Mouse (Mus musculus): ENCODE results near the gene Eno4. TPM values are rescaled to one million over a fixed set of nuclear protein-coding genes. Genes with fewer than 3 reads are reported as not detected.

Gene Eno4
- polyA plus RNA-seq, 1 experiment from 2014 or later = 0.90 TPM

GRCm38 (mm10) chr19:58918597-58918996, 24.6 kb upstream of the Eno4 start:
- no peak for ATAC-seq (ENCODE audit: insufficient number of reproducible peaks, insufficient read depth, low FRiP score, low TSS enrichment, low read depth)
- 14% methylated on average over 11 of the region's 11 CpGs for WGBS
- Histone ChIP-seq H3K36me3 (no peaks in the 10 kb centered on the region), H3K4me3 (replicated peaks) (no peak overlapping the region), H3K9ac (replicated peaks) (no peak overlapping the region; the same call in 1 of the 2 replicates), H3K9me3 (no peaks in the 10 kb centered on the region), H3K27ac (no peak overlapping the region), H3K4me2 (peak overlapping the region; percentile 36), H3K4me1 (replicated peaks) (peaks cover 14% of the 10 kb centered on the region; the same call in 1 of the 2 replicates), H3K27me3 (peaks cover 40% of the 10 kb centered on the region)

GRCm38 (mm10) chr19:58919148-58919547, 24.1 kb upstream of the Eno4 start:
- 10% methylated on average over 7 of the region's 7 CpGs for WGBS
- no peaks in the 10 kb centered on the region for H3K36me3 ChIP-seq
- H3K4me3 ChIP-seq (replicated peaks) = no peak overlapping the region
- ATAC-seq (ENCODE audit: insufficient number of reproducible peaks, insufficient read depth, low FRiP score, low TSS enrichment, low read depth) = no peak
- H3K4me2 ChIP-seq = peak overlapping the region; percentile 36
- H3K27me3 ChIP-seq = peaks cover 38% of the 10 kb centered on the region
- peaks cover 14% of the 10 kb centered on the region; the same call in 1 of the 2 replicates for H3K4me1 ChIP-seq (replicated peaks)
- no peak overlapping the region for H3K27ac ChIP-seq
- H3K9ac ChIP-seq (replicated peaks) = no peak overlapping the region
- H3K9me3 ChIP-seq = no peaks in the 10 kb centered on the region

- H3K27ac ChIP-seq = peak overlapping the region; percentile 37; the same call in 1 of the 2 replicates
- H3K4me3 ChIP-seq (replicated peaks) = no peak overlapping the region
- H3K27me3 ChIP-seq = peaks cover 45% of the 10 kb centered on the region
- H3K4me1 ChIP-seq (replicated peaks) = peaks cover 33% of the 10 kb centered on the region
- H3K4me2 ChIP-seq = 0 out of 2 replicates have a peak overlapping the region, but pooled peaks have one; percentile 6
- H3K9me3 ChIP-seq = no peaks in the 10 kb centered on the region
- no peak for ATAC-seq (ENCODE audit: insufficient number of reproducible peaks, insufficient read depth, low FRiP score, low TSS enrichment, low read depth)
- WGBS = 22% methylated on average over 16 of the region's 16 CpGs
- H3K36me3 ChIP-seq = no peaks in the 10 kb centered on the region
- no peak overlapping the region for H3K9ac ChIP-seq (replicated peaks)
These were observed 12.0 kb upstream of the Eno4 start for GRCm38 (mm10) chr19:58931081-58931800.

GRCm38 (mm10) chr19:58933062-58933461, 10.2 kb upstream of the Eno4 start:
- 7% methylated on average over 4 of the region's 4 CpGs for WGBS
- Histone ChIP-seq H3K36me3 (no peaks in the 10 kb centered on the region), H3K9ac (replicated peaks) (no peak overlapping the region), H3K4me2 (no peak overlapping the region), H3K4me3 (replicated peaks) (no peak overlapping the region), H3K9me3 (no peaks in the 10 kb centered on the region), H3K27me3 (peaks cover 44% of the 10 kb centered on the region), H3K27ac (no peak overlapping the region), H3K4me1 (replicated peaks) (peaks cover 39% of the 10 kb centered on the region)
- ATAC-seq (ENCODE audit: insufficient number of reproducible peaks, insufficient read depth, low FRiP score, low TSS enrichment, low read depth) = no peak

GRCm38 (mm10) chr19:58945959-58946358, 2.7 kb downstream of the Eno4 start:
- Histone ChIP-seq H3K27me3 (peaks cover 2% of the 10 kb centered on the region; the same call in 1 of the 2 replicates), H3K27ac (no peak overlapping the region), H3K36me3 (no peaks in the 10 kb centered on the region), H3K9ac (replicated peaks) (no peak overlapping the region), H3K4me2 (no peak overlapping the region), H3K9me3 (no peaks in the 10 kb centered on the region), H3K4me3 (replicated peaks) (no peak overlapping the region), H3K4me1 (replicated peaks) (peaks cover 17% of the 10 kb centered on the region)
- 87% methylated on average over 7 of the region's 7 CpGs for WGBS
- no peak for ATAC-seq (ENCODE audit: insufficient number of reproducible peaks, insufficient read depth, low FRiP score, low TSS enrichment, low read depth)

GRCm38 (mm10) chr19:58951521-58951920, 8.3 kb downstream of the Eno4 start:
- WGBS = 67% methylated on average over 3 of the region's 3 CpGs
- no peak overlapping the region for H3K4me2 ChIP-seq
- no peak overlapping the region for H3K27ac ChIP-seq
- H3K9me3 ChIP-seq = no peaks in the 10 kb centered on the region
- no peak overlapping the region for H3K4me3 ChIP-seq (replicated peaks)
- H3K36me3 ChIP-seq = no peaks in the 10 kb centered on the region
- no peak overlapping the region for H3K9ac ChIP-seq (replicated peaks)
- no peak for ATAC-seq (ENCODE audit: insufficient number of reproducible peaks, insufficient read depth, low FRiP score, low TSS enrichment, low read depth)
- H3K27me3 ChIP-seq = peaks cover 35% of the 10 kb centered on the region
- H3K4me1 ChIP-seq (replicated peaks) = no peaks in the 10 kb centered on the region; the same call in 1 of the 2 replicates

GRCm38 (mm10) chr19:58952236-58952635, 9.0 kb downstream of the Eno4 start:
- 68% methylated on average over 11 of the region's 13 CpGs for WGBS
- Histone ChIP-seq H3K4me1 (replicated peaks) (no peaks in the 10 kb centered on the region; the same call in 1 of the 2 replicates), H3K9me3 (no peaks in the 10 kb centered on the region), H3K27ac (no peak overlapping the region), H3K27me3 (peaks cover 33% of the 10 kb centered on the region), H3K4me2 (no peak overlapping the region), H3K4me3 (replicated peaks) (no peak overlapping the region), H3K36me3 (no peaks in the 10 kb centered on the region), H3K9ac (replicated peaks) (no peak overlapping the region)
- ATAC-seq (ENCODE audit: insufficient number of reproducible peaks, insufficient read depth, low FRiP score, low TSS enrichment, low read depth) = no peak

- H3K4me3 ChIP-seq (replicated peaks) = no peak overlapping the region
- WGBS = 87% methylated on average over 8 of the region's 8 CpGs
- ATAC-seq (ENCODE audit: insufficient number of reproducible peaks, insufficient read depth, low FRiP score, low TSS enrichment, low read depth) = no peak
- no peak overlapping the region for H3K27ac ChIP-seq
- H3K4me1 ChIP-seq (replicated peaks) = no peaks in the 10 kb centered on the region; the same call in 1 of the 2 replicates
- H3K4me2 ChIP-seq = no peak overlapping the region
- no peak overlapping the region for H3K9ac ChIP-seq (replicated peaks)
- no peaks in the 10 kb centered on the region for H3K36me3 ChIP-seq
- H3K9me3 ChIP-seq = no peaks in the 10 kb centered on the region
- H3K27me3 ChIP-seq = peaks cover 33% of the 10 kb centered on the region
These were observed 11.6 kb downstream of the Eno4 start for GRCm38 (mm10) chr19:58954779-58955178.

GRCm38 (mm10) chr19:58963011-58963410, 19.8 kb downstream of the Eno4 start:
- 24% methylated on average over 8 of the region's 8 CpGs for WGBS
- Histone ChIP-seq H3K4me2 (no peak overlapping the region), H3K4me1 (replicated peaks) (peaks cover 27% of the 10 kb centered on the region), H3K4me3 (replicated peaks) (no peak overlapping the region), H3K36me3 (no peaks in the 10 kb centered on the region), H3K27ac (no peak overlapping the region), H3K27me3 (peaks cover 21% of the 10 kb centered on the region), H3K9ac (replicated peaks) (no peak overlapping the region), H3K9me3 (no peaks in the 10 kb centered on the region)
- ATAC-seq (ENCODE audit: insufficient number of reproducible peaks, insufficient read depth, low FRiP score, low TSS enrichment, low read depth) = 0 out of 2 replicates have a peak, but pooled peaks have one; percentile 56

- H3K4me2 ChIP-seq = no peak overlapping the region
- WGBS = 34% methylated on average over 15 of the region's 15 CpGs
- no peak overlapping the region for H3K9ac ChIP-seq (replicated peaks)
- no peaks in the 10 kb centered on the region for H3K36me3 ChIP-seq
- no peak overlapping the region for H3K27ac ChIP-seq
- H3K4me1 ChIP-seq (replicated peaks) = peaks cover 25% of the 10 kb centered on the region
- no peak for ATAC-seq (ENCODE audit: insufficient number of reproducible peaks, insufficient read depth, low FRiP score, low TSS enrichment, low read depth)
- peaks cover 56% of the 10 kb centered on the region for H3K27me3 ChIP-seq
- H3K4me3 ChIP-seq (replicated peaks) = no peak overlapping the region
- no peaks in the 10 kb centered on the region for H3K9me3 ChIP-seq
These were observed 25.7 kb downstream of the Eno4 start for GRCm38 (mm10) chr19:58968731-58969506.

- Histone ChIP-seq H3K36me3 (no peaks in the 10 kb centered on the region), H3K27me3 (peaks cover 53% of the 10 kb centered on the region), H3K4me1 (replicated peaks) (peaks cover 30% of the 10 kb centered on the region), H3K9me3 (no peaks in the 10 kb centered on the region), H3K4me2 (peak overlapping the region; percentile 33), H3K9ac (replicated peaks) (no peak overlapping the region), H3K27ac (no peak overlapping the region), H3K4me3 (replicated peaks) (0 out of 2 replicates have a peak overlapping the region, but pooled peaks have one; percentile 11)
- ATAC-seq (ENCODE audit: insufficient number of reproducible peaks, insufficient read depth, low FRiP score, low TSS enrichment, low read depth) = no peak
- WGBS = 18% methylated on average over 13 of the region's 13 CpGs
These were observed 27.6 kb downstream of the Eno4 start for GRCm38 (mm10) chr19:58970826-58971225.
